Mouse (Mus musculus) liver, postnatal 0 days (tissue): ENCODE data around the gene Rangap1.

ENCODE experiments used
- CTCF ChIP-seq: sonication (generic); IDR thresholded peaks from 2 replicates; pipeline ENCODE4 v1.5.1; 2016; ENCODE audit warnings: antibody characterized with exemption, low read depth
- EP300 ChIP-seq: IDR thresholded peaks from 2 replicates; pipeline ENCODE4 v1.6.1; 2016; ENCODE audit warnings: antibody characterized with exemption, low read depth, mild to moderate bottlenecking

DNA sequence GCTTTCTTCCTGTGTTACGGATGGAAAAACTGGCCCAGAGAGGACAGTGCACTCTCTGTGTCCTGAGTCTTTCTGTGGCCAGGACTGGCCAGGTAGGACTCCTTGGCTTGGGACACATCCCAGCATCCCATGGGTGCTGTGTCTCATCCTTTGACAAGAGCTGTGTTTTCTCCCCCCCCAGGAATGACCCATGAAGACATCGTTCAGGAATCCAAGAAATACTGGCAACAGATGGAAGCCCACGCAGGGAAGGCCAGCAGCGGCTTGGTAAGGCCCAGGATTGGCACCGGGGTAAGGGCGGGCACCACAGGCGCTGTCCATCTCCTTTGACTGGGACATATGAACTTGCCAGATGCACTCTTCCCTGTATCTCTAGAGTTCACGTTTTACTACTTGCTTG, 40.4 kb upstream of the Rangap1 start:
- TF ChIP-seq CTCF: no peak
- TF ChIP-seq EP300: no peak
